Mouse (Mus musculus) thymus, adult 2 months (tissue): ENCODE measurements at regions not wholly inside any gene's neighbourhood (a gene's known extent, or its start where the extent isn't known, plus 50 kb on each side); places are given as distances from the start of the nearest gene placed in this dataset.

Source experiments
- CTCF ChIP-seq: fragments of 200-500 bp; IDR thresholded peaks from 2 replicates; pipeline ENCODE4 v1.5.1; 2012; ENCODE audit warnings: mild to moderate bottlenecking, control low read depth, low read length, moderate library complexity, borderline replicate concordance; ENCODE audit not compliant: control insufficient read depth, poor library complexity, insufficient read depth; ENCODE audit errors: extremely low read depth
- POLR2A ChIP-seq: fragments of 200-500 bp; IDR thresholded peaks from 2 replicates; pipeline ENCODE4 v1.6.1; 2012; ENCODE audit warnings: mild to moderate bottlenecking, low read length, control low read depth, moderate library complexity; ENCODE audit not compliant: control insufficient read depth, poor library complexity, insufficient read depth; ENCODE audit errors: extremely low read depth

- no peak for TF ChIP-seq CTCF
- no peak for TF ChIP-seq POLR2A
Observed at GRCm38 (mm10) chr3:136508575-136508974, 161.3 kb upstream of the Ppp3ca start.
